Mouse (Mus musculus) left cerebral cortex, adult 18-20 months (tissue): ENCODE measurements around the gene Lpin2. TPM values are rescaled to one million over a fixed set of nuclear protein-coding genes. Genes with fewer than 3 reads are reported as not detected.
A peak's percentile ranks its signal among the peaks of the same experiment; 100 is the strongest.

Source experiments
- DNase-seq, 2 experiments: peaks; one replicate each; pipeline ENCODE4 v3.0.0; 2021 to 2022; ENCODE audit warnings: low spot score in 2 of 2, mixed read lengths in 1 of 2
- total RNA-seq, 2 experiments: library from RNA; stranded (reverse); gene quantifications; 2 replicates each; pipeline ENCODE4 v1.2.3; 2021

The Lpin2 gene
- total RNA-seq, 2 experiments from 2014 or later = 77.7 to 89.3 TPM

DNA sequence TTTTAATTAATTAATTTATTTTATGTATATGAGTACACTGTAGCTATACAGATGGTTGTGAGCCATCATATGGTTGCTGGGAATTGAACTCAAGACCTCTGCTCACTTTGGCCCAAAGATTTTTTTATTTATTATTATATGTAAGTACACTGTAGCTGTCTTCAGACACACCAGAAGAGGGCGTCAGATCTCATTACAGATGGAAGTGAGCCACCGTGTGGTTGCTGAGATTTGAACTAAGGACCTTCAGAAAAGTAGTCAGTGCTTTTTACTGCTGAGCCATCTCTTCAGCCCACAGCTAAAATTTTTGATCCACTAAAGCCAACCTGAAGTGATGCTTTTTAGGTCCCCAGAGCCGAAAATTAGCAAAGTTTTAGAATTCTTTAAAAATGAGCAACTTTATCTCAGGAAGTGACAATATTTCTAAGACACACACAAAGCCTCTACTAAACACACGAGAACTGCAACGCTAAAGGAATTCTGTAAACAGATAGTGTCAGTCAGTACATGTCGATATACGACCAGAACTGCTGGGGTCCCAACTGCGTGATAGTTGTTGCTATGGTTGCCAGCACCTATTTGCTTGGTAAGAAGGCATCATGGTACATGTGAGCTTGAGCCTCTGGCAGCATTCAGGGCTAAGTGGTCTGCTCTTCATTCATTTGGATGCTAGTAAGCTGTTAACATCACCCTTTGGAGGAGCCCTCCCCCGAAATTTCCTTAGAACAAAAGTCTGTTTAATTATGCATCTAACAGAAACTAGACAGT lies 45.0 kb downstream of the Lpin2 start:
- DNase-seq = no peak

DNA sequence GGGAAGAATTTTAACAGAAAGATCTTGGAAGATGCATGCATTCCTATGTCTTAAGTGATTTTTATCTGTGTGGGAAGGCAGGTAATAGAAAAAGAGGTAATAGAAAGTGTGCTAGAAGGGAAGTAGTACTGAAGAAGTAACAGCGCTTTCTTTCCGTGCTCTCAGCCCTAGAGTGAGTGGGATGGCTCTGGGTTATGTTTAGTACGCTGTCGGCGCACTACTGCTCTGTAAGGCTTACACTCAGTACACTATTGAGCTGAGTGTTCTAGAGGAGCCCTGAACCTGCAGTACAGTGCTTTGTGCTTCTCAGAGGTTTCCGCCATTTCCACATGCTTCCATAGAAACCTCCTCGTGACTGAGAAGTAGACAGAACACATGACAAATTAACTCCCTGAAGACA lies 46.3 kb downstream of the Lpin2 start:
- peak in 1 of 2 experiments; percentile 11 for DNase-seq

DNA sequence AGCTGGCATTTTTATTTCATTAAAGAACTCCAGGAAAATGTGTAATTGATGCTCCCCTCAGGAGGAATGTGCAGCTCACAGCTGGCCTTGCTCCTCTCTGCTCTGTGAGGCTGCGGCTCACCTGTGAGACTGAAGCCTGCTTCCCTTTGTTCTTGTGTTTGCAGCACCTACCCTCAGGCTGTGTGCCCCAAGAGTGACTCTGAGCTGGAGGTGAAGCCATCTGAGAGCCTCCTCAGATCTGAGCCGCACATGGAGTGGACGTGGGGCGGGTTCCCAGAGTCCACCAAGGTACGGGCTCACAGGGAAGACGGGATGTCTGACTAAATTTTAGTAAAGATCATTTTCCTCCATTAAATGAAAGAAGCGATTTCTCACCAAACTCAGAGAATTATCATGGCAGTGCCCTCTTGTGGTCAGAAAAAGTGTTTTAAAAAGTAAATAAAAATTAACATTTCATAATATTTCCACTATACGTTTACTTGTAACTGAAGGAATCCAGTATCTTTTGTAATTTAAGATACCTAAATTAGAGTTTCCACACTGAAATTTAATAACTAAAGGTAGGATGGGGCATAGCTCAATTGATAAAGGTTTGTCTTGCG lies 47.8 kb downstream of the Lpin2 start:
- no peak for DNase-seq

DNA sequence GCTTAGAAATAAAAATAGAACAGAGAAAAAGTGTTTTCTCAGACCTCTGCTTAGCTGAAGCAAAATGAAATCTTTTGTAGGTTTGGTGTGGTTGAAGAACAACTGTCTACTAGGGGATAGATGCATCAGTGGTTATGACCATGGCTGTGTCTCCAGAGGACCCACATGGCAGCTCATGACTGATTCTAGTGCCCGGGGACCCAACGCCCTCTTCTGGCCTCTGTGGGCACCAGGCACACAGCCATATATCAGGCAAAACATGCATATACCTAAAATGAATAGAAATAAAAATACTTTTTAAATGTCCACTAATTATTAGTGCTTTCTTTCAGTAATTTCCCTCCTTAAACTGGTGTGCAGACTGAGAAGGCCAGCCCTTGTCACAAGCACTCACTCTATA lies 49.6 kb downstream of the Lpin2 start:
- DNase-seq = no peak

DNA sequence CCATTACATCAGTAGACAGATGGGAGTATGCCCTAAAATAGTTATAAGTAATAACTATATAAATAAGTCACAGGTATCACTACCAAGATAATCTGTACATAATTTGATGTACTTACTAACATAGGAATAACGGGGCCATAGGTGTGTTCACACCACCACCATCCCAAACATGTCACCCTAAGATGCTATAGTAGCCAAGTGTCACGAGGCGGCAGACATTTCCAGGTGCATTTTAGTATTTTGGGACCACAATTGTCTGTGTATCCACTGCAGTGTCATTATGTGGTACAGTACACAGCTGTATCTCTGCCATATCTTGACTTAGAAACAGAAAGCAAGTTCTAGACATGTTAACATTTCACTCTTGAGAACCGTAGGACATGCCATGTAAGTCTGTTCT lies 50.9 kb downstream of the Lpin2 start:
- no peak for DNase-seq

DNA sequence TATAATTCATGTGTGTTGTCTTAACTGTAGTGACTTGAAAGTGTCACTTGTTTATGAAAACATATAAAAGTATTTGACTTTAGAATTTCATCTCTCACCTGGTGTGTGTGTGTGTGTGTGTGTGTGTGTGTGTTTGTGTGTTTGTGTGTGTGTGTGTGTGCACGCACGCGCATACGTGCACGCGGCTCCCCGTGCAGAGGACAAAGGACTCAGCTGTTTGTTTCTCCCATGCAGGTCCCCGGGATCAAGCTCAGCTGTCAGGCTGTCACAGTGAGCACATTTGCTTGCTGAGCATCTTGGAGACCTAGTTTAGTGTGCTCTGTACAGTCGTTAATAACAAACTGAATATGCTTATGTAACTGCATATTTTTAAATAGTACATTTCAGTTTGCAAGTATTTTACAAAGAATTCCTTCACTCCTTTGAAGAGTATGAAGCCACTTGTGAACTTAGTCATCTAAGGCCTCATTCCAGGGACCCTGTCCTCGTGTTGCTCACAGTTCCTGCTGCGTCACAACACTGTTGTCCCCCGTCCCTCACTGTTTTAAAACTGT lies 51.8 kb downstream of the Lpin2 start:
- no peak for DNase-seq

DNA sequence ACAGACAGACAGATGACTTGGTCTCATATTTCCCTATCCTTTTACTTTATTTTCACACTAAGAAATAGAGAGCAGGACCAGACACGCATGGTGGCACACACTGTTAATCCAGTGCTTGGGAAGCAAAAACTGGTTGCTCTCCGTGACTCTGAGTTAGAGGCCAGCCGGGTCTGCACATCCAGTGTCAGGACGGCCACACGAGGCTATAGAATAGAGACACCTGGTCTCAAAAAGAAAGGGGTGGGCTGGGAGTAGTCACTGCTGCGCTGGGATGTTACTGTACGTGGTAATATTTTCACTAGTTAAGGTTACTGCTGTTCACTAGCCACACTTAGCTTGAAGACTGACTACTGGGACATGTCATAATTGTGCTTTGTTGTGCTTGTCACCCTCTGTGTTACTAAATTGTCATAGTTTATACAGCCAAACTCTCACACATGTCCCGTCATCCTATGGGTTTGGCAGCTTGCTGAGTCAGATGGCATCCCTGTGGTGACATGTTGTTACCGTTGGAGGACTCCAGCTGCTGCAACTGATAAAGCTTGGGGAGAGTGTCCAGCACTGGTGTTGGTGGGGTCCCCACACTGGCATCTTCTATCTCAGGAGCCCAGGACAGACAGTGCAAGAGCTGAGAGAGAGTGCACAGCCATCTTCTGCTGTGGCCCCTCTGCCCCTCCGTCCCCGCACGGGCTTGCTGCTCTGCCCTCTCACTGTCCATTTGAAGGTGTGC lies 53.0 kb downstream of the Lpin2 start:
- no peak for DNase-seq

DNA sequence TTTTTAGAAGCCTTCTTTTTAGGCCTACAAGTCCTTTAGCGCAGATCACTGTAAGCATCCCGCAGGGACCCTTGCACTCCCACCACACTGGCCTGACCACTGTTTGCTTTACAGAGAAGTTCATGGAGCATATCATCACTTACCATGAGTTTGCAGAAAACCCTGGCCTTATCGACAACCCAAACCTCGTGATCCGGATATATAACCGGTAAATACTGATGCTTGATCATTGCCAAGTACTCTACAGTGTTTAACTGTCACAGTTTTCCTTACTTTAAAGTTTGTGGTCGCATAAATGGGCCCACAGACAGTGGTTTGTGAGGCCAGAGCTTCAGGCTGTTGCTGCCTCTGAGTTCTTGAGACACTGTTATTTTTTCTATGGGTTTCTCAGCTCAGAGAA lies 56.1 kb downstream of the Lpin2 start:
- DNase-seq = no peak

DNA sequence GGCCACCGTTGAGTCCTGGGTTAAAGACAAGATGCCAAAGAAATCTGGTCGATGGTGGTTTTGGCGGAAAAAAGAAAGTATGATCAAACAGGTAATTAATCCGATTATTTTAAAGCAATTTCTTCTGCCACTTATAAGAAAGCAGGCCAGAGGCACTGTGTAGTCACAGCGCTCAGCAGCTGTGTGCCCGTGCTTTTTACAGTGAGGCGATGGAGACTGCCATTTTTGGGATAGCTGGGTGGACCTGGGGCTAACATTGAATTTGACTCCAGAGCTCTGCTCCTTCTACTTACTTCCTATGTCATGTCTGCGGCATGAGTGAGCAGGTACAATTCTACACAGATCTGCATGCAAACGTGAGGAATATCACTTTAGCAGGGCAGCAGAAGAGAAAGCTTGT lies 58.5 kb downstream of the Lpin2 start:
- DNase-seq = no peak

DNA sequence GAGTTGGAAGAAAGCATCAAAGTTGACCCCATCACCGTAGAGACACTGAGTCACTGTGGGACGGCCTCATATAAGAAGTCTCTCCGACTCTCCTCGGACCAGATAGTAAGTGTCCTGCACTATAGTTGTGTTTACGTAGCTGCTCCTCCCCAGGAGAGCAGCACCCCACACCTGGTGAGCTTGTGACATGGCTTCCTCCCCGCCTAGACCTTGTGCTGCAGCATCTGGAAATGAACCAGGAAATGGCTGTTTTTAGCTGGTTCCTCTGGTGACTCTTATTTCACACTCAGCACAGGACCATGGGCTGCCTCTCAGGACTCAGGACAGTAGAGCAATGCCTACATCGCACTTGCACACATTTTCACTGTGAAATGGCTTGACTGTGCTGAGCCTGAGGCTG lies 60.3 kb downstream of the Lpin2 start:
- no peak for DNase-seq

DNA sequence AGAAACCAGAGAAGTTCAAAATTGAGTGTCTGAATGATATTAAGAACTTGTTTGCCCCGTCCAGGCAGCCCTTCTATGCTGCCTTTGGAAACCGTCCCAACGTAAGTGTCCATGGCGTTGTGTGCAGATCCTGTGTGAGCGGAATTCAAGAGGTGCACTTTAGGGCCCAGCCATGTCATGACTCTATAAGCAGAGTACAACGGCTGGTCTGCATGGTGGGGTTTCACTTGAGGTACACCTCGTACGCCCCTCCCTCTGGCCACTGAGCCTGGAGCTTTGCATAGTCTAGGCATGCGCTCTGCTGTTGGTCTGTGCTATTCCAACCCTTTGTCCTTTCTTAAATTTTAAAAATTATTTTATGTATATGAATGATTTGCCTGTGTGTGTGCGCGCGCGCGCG lies 62.8 kb downstream of the Lpin2 start:
- no peak for DNase-seq

DNA sequence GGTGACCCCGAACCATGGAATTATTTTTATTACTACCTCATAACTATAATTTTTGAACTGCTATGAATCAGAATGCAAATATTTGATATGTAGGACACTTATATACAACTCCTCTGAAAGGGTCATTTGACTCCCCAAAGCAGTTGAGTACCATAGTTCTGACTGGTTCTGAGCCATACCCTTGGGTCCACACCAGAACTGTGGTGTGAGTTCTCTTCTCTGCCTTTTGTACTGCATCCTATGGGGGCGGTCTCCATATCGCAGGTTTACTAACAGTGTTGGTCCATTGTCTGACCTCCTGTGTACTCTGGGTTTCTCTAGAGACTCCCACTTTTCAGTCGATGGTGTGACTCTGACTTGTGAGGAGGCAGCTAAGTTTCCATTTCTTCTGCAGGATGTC lies 63.7 kb downstream of the Lpin2 start:
- no peak for DNase-seq

DNA sequence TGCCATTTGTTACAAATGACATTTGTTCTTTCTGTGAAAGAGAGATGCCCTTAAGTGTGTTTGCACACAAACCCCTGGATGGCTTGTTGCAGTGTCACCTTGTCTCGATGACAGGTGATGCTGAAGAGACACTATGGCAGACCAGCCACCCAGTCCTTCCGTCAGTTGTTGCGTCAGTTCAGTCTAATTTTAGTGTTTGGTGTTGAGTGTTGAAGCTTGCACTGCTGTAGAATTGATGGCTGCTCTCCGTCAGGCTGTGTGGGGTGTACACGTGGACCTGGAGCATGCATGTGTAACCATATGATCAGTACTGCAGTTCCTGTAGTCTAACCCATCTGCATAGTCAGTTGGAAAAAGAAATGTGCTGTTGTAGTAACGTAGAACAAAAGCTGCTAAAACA lies 66.6 kb downstream of the Lpin2 start:
- DNase-seq = peak; percentile 26 to 44

DNA sequence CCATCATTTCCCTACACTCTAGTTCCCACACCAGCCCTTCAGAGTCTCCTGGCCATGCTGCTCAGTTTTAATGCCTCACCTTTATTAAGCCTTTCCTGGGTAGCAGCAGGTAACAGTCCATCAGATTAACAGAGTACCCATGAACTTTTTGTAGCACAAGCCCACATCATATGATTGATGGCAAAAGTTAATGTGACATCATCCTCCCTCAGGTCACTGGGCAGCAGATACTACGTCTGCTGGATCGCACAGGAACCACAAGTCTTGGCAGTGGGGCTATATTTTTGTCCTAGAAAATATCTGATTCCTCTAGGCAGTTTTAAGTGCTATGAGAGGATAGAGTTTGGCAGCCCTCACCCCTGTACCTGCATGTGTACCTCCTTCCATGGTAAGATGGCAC lies 67.7 kb downstream of the Lpin2 start:
- no peak for DNase-seq

DNA sequence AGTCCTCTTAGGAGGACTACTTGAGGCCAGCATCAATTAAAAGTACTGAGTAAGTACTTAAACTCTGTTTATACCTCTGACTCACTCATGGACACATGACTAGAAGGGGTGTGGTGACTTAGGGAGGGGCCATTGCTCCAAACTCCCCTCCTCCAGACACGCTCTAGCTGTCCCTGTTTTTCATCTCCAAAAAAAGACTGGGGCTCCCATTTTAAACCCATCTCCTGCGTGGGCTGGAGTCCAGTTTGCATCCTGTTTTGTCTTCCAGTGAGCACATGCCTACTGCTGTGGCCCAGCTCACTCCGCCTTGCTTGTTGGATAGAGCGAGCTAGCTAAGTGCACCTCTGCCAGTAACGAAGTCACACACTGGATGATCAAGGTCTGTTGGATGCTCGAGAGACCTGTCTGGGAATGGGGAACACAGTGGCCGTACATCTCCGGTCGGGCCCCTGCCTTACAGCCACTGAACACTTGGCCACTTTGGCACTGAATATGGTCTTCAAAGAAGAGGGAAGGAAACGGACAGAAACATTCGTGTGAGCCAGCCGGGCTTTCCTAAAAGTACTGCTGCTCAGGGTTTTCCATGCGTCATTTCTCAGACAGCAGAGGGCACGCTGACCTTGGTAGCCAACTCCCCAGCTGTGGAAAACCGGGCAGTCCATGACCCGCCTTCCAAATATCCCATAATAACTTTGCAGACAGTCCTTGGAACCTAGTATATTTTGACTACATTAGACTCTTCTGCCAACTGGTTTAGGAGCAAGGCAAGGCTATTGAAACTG lies 68.7 kb downstream of the Lpin2 start:
- DNase-seq = peak; percentile 39 to 52

DNA sequence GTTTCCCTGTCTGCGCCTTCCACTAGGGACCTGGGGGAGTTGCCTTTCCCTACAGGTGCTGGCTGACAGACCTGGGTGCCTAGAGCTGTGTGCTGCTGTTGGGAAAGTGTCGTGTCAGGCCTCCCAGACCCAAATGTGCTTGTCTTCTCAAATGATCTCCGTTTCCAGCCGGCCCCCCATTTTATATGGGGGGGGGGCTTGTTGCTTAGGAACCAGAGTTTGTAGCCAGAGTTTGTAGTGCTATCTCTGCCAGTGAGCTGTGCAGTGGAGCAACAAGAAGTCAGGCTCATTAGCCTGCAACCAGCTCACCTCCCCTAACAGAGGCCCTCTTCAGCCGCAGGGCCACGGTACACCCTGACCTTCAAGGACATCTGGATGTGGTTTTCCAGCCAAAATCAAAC lies 69.2 kb downstream of the Lpin2 start:
- DNase-seq = no peak

DNA sequence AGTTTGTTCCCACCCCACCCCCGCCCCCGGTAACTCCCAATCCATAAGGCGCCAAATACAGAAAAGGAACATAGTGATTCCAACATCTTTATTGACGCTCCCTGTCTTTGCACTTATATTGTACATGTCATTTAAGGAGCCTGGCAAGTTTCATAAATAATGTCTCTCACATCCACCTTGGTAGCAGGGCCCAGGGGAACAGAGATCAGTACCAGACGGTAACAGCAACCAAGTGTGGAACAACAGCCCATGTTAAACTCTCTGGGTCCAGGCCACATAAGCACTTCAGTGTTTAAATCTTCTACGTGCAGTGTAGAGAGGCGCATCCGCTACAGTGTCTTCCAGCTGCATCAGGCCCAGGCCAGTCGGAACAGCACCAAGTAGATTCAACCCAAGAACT lies 69.7 kb downstream of the Lpin2 start:
- no peak for DNase-seq

DNA sequence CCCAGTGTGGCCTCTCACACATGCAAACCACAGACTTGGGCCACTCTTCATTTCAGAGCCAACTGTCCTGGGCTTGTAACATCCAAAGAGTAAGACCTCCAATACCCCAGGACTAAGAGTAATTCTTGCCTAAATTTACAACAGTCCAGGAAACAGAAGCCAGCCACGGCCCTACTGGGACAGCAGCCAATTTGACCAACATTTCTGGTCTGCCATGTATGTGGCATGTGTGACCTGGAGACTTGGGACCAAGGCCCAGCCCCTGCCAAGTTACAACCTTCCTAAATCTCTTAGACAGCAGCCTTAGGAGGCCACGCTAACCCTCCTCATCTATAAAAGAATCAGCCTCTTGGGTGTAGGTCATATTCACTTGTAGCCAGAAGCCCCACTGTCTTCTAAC lies 71.0 kb downstream of the Lpin2 start:
- no peak for DNase-seq

DNA sequence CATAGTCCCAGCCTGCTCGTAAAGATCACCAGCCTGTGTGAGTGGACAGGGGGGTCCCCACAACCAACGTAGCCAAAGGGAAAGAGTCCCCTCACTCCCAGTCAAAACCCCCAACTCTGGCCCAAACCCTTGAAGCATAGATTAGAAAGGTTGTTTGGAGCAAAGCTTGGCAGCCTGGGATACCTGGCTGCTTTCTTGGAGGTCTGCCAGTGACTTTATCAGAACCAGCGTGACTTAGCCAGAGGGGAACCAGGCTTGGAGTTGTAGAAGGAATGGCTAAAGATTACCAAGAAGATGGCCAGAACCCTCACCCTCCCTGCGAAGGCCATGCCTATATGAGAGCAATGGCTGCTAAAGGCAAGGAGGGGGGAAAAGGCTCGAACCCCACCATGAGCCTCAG lies 71.7 kb downstream of the Lpin2 start:
- no peak for DNase-seq

DNA sequence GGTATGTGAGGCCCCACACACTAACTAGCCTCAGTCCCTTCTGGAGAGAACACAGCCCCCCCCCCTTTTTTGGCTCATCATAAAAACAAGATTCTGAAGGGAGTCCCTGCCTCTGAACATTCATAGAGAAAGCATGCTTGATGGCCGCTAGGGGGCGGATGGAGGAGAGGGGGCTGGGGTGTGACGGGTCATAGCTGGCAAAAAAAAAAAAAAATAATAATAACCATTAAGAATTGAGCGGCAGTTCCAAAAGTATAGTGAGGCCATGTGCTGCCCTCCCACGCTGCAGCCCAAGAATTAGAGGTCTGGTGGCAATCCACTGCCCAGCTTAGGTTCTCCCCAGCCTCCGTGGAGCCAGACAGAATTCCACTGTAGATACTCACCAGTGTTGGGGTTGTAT lies 72.4 kb downstream of the Lpin2 start:
- no peak for DNase-seq

DNA sequence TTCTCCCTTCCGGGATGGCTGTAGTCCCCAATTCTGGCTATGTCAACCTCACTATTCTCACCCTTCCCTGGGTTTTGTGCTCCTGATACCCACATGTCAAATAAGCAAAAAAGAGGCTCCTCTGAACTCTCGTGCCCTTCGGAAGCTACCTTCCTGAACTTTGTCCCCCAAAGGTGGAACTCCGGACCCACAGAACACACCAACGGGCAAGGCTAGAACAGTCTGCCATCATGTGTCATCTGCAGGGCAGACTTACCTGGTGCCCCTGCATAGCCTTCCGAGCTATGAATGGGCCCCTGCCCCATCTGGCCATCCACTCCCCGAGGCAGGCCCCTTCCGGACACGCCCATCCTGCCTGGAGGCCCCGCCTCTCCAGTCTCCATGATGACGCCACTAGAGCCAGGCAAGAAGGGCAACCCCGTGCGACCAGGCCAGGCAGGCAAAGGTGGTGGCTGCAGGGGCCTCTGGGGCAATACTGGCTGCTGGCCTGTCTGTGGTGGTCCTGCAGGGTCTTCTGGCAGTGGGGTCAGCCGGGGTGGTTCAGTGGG lies 73.8 kb downstream of the Lpin2 start:
- no peak for DNase-seq
